Mouse (Mus musculus) small intestine, adult 10 weeks (tissue): ENCODE results near the gene Hmgcl. TPM values are rescaled to one million over a fixed set of nuclear protein-coding genes. Genes with fewer than 3 reads are reported as not detected.

Experiments
- polyA plus RNA-seq: library from polyadenylated mRNA; stranded (reverse); fragments of 350-450 nt; fragmentation: Illumina TruSeq; extraction: RNeasy Lipid Tissue Mini Kit (QIAGEN cat#74804); gene quantifications from one replicate; pipeline ENCODE4 v1.2.3, GENCODE M21; 2014; ENCODE audit warnings: low replicate concordance

Hmgcl gene
- polyA plus RNA-seq: 8.0 TPM

DNA sequence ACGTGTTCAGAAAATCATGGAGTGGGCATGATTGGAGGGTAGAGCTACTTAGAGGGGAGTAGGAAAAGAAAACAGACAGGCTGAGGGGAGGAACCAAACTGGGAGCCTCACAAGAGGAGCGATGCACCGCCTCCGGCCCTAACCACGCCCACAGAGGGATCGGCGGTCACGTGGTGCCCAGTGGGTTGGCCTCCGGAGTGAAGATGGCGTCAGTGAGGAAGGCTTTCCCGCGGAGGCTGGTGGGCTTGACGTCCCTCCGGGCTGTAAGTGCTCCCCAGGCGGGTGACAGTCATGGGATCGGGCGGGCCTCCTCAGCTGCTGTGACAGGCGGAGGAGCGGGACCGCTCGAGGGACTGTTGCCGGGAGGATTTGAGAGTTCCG, at the start of gene Hmgcl:
Gene Hmgcl, plus strand, starts transcription at position 171 of the 381 bp plus-strand sequence.

DNA sequence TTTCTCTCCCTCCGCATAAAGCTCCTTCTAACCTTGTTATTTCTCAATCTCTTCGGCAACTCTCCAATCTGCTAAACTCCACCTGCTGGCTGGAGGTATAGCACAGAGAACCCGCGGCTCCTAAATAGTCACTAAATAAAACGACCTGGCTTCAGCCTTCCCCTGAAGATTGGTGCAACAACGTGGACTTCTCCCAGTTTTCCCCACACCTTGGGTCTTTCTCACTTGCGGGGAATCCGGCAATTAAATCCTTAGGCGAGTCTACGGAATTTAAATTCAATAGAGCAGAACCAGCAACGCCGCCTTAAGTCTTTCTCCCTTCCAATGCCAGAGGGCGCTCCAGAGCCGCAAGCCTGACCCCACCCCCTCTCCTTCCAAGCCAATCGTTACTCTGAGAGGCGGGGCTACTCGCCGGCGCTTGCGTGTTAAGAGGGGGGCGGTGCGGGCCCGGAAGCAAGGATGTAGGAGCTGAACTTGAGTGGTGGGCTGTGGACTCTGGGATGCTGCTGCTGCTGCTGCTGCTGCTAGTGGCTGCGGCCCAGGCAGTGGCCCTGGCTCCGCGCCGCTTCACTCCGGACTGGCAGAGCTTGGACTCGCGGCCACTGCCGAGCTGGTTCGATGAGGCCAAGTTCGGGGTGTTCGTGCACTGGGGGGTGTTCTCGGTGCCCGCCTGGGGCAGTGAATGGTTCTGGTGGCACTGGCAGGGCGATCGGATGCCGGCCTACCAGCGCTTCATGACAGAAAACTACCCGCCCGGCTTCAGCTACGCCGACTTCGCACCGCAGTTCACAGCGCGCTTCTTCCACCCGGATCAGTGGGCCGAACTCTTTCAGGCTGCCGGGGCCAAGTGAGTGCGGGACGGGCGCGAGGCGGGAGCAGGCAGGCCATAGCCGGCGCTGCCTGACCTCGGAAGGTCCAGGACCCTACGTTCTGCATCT, 25.7 kb upstream of the Hmgcl start, which contains the start of gene Fuca1:
Gene Fuca1, plus strand, starts transcription at position 432 of the 938 bp plus-strand sequence.

GRCm38 (mm10) chr4:135963457-135964193, 17.4 kb downstream of the Hmgcl start, which contains the start of gene Gale:
TSS of gene Gale (plus strand) at chr4:135963727.

GRCm38 (mm10) chr4:135972556-135972906, 26.3 kb downstream of the Hmgcl start, which contains the start of gene Lypla2:
TSS of gene Lypla2 (minus strand) at chr4:135972626.

GRCm38 (mm10) chr4:135986943-135987710, 40.9 kb downstream of the Hmgcl start, which contains the start of gene Pithd1:
TSS of gene Pithd1 (minus strand) at chr4:135987264.

Other genes with a start within 250 kb of the Hmgcl start
- gene Il22ra1, start 218.3 kb upstream of the Hmgcl start, polyA plus RNA-seq: 2.0 TPM
- 1.4 TPM for gene Myom3, start 186.7 kb upstream of the Hmgcl start, polyA plus RNA-seq
- 241 TPM for gene Srsf10, start 90.7 kb upstream of the Hmgcl start, polyA plus RNA-seq
- 390 TPM for gene Pnrc2, start 72.6 kb upstream of the Hmgcl start, polyA plus RNA-seq
- gene Cnr2, start 51.1 kb upstream of the Hmgcl start, polyA plus RNA-seq: 0.41 TPM
- 73.7 TPM for gene Fuca1, start 25.7 kb upstream of the Hmgcl start, polyA plus RNA-seq
- 0.37 TPM for gene Gale, start 17.3 kb downstream of the Hmgcl start, polyA plus RNA-seq
- gene Lypla2, start 26.2 kb downstream of the Hmgcl start, polyA plus RNA-seq: 0.33 TPM
- gene Pithd1, start 40.8 kb downstream of the Hmgcl start, polyA plus RNA-seq: 37.9 TPM
- 12.7 TPM for gene Eloa, start 75.3 kb downstream of the Hmgcl start, polyA plus RNA-seq
- gene Rpl11, start 107.0 kb downstream of the Hmgcl start, polyA plus RNA-seq: 132 TPM
- 16.7 TPM for gene Id3, start 197.0 kb downstream of the Hmgcl start, polyA plus RNA-seq
- gene E2f2, start 225.9 kb downstream of the Hmgcl start, polyA plus RNA-seq: 2.3 TPM